Mouse (Mus musculus): ENCODE data around the gene Tubb4b. TPM values are rescaled to one million over a fixed set of nuclear protein-coding genes. Genes with fewer than 3 reads are reported as not detected.
A peak's percentile ranks its signal among the peaks of the same experiment; 100 is the strongest.

The Tubb4b gene
- total and polyA plus RNA-seq, 3 experiments: 183 to 1,037 (median 979) TPM

DNA sequence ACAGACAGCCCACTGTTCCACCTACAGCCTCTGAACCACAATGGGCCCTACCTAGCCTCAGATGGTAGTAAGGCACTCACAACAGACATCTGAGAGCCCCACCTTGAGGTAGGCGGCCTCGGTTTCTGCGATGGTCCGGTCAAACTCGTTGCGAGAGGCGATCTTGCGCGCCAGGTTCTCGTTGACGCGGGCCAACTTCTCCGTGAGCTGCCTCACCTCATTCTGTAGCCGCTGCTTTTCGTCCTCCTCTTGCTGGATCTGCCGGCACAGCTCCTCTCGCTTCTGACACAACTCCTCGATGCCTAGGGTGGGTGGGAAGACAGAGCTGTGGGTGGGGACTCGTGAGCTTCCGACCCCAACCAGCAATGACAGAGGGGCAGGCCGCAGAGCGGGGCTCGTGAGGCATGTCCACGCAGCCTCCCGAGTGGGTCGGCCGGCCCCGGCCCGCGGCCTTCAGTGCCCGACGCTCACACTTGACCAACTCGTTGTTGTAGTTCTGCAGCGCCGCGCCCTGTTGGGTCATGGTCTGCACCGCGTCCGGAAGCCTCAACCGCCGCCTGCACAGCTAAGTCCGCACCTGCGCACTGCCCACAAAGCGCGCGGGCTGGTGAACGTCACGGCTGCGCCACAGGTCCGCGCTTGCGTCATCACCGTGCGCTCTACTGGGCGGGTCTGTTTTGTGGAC is 47.5 kb upstream of the Tubb4b start, which contains the start of the genes Ssna1 and Anapc2:
Gene Ssna1 (minus strand): TSS at position 612 of the 685 bp plus-strand sequence.
Gene Anapc2 (plus strand): TSS at position 652 of the 685 bp plus-strand sequence.
- H3K4me3 ChIP-seq (ENCODE audit: control insufficient read depth in 1 of 2, insufficient read depth in 1 of 2, low read depth in 2 of 2, low read length in 2 of 2): peak within 1 kb of the TSS; percentile 76 to 87
- DNase-seq (ENCODE audit: low read depth, low spot score): peak; percentile 98
- H3K27ac ChIP-seq (ENCODE audit: control insufficient read depth, low read depth, low read length): peak within 1 kb of the TSS; percentile 60
- peaks cover 5 to 26% of the 10 kb centered on the region in 2 experiments for H3K4me1 ChIP-seq (ENCODE audit: control insufficient read depth in 1 of 2, insufficient read depth in 2 of 2, low read length in 2 of 2)
- H3K27me3 ChIP-seq (ENCODE audit: control insufficient read depth in 1 of 2, insufficient read depth in 2 of 2, low read length in 2 of 2): no peaks in the 10 kb centered on the region
- H3K9ac ChIP-seq (ENCODE audit: control insufficient read depth, low read depth, low read length, poor library complexity, severe bottlenecking): peak within 1 kb of the TSS; percentile 84
- no peaks in the 10 kb centered on the region for H3K9me3 ChIP-seq (replicated peaks; ENCODE audit: insufficient read depth, low read length)
- peaks cover 36% of the 10 kb centered on the region for H3K79me2 ChIP-seq (ENCODE audit: control insufficient read depth, insufficient read depth, low read length, poor library complexity)
- peaks cover 1 to 26% of the 10 kb centered on the region in 2 experiments for H3K36me3 ChIP-seq (ENCODE audit: control insufficient read depth in 1 of 2, insufficient read depth in 2 of 2, low read length in 2 of 2)
- TF ChIP-seq POLR2A (IDR thresholded peaks at IDR 0.05; ENCODE audit: control insufficient read depth in 1 of 2, insufficient read depth in 1 of 2, low read depth in 1 of 2, low read length in 2 of 2, poor library complexity in 1 of 2) (peak; percentile 67 to 89), POLR2AphosphoS5 (IDR thresholded peaks at IDR 0.05; ENCODE audit: borderline replicate concordance, low read depth, low read length) (no peak), JUND (IDR thresholded peaks at IDR 0.05; ENCODE audit: low read depth, low read length) (no peak), TBP (IDR thresholded peaks at IDR 0.05; ENCODE audit: low read depth, low read length) (no peak), NRF1 (IDR thresholded peaks at IDR 0.05; ENCODE audit: insufficient read depth, low read depth, low read length, poor library complexity, severe bottlenecking) (peak; percentile 87), USF2 (IDR thresholded peaks at IDR 0.05; ENCODE audit: borderline replicate concordance in 1 of 2, insufficient read depth in 1 of 2, low read depth in 1 of 2, low read length in 2 of 2) (no peak), RCOR1 (IDR thresholded peaks at IDR 0.05; ENCODE audit: low read depth, low read length) (no peak), HCFC1 (IDR thresholded peaks at IDR 0.05; ENCODE audit: low read depth, low read length) (peak; percentile 93), MEF2A (IDR thresholded peaks at IDR 0.05; ENCODE audit: extremely low read depth, insufficient replicate concordance, low read depth, low read length, poor library complexity, severe bottlenecking) (no peak), GABPA (IDR thresholded peaks at IDR 0.05; ENCODE audit: low read depth, low read length) (0 out of 2 replicates have a peak, but pooled peaks have one; percentile 25), MYB (IDR thresholded peaks at IDR 0.05; ENCODE audit: low read depth, low read length) (peak; percentile 63), SMC3 (IDR thresholded peaks at IDR 0.05; ENCODE audit: low read depth, low read length) (no peak), BHLHE40 (IDR thresholded peaks at IDR 0.05; ENCODE audit: borderline replicate concordance, low read depth, low read length) (no peak), ZKSCAN1 (IDR thresholded peaks at IDR 0.05; ENCODE audit: low read depth, low read length) (no peak), SIN3A (IDR thresholded peaks at IDR 0.05; ENCODE audit: low read length) (peak; percentile 97), MYC (IDR thresholded peaks at IDR 0.05; ENCODE audit: low read depth, low read length) (no peak), ETS1 (IDR thresholded peaks at IDR 0.05; ENCODE audit: low read depth, low read length) (peak; percentile 59; the same call in 1 of the 2 replicates), USF1 (IDR thresholded peaks at IDR 0.05; ENCODE audit: low read depth, low read length) (0 out of 2 replicates have a peak, but pooled peaks have one; percentile 25), NELFE (IDR thresholded peaks at IDR 0.05; ENCODE audit: low read depth, low read length) (peak; percentile 85), MAFK (IDR thresholded peaks at IDR 0.05; ENCODE audit: borderline replicate concordance, low read depth, low read length) (no peak), ZNF384 (IDR thresholded peaks at IDR 0.05; ENCODE audit: low read depth, low read length) (no peak), CTCF (IDR thresholded peaks at IDR 0.05 in 2 of 3, conservative IDR thresholded peaks at IDR 0.05 in 1 of 3; ENCODE audit: control insufficient read depth in 1 of 3, insufficient read depth in 1 of 3, low read depth in 2 of 3, low read length in 3 of 3, poor library complexity in 1 of 3, severe bottlenecking in 1 of 3) (peak in 2 of 3 experiments; percentile 21 to 24; a peak in 3 of 6 replicates), GATA1 (IDR thresholded peaks at IDR 0.05; ENCODE audit: low read depth, low read length) (no peak), ZC3H11A (IDR thresholded peaks at IDR 0.05; ENCODE audit: low read depth, low read length) (0 out of 2 replicates have a peak, but pooled peaks have one; percentile 8), KAT2A (conservative IDR thresholded peaks at IDR 0.05; ENCODE audit: low read depth, low read length) (no peak; the same call in 1 of the 2 replicates), E2F4 (IDR thresholded peaks at IDR 0.05; ENCODE audit: borderline replicate concordance, low read depth, low read length) (no peak; the same call in 1 of the 2 replicates), POLR2AphosphoS2 (IDR thresholded peaks at IDR 0.05; ENCODE audit: low read length) (peak; percentile 92), CHD2 (IDR thresholded peaks at IDR 0.05; ENCODE audit: low read length) (no peak), MAX (IDR thresholded peaks at IDR 0.05; ENCODE audit: low read length) (peak; percentile 63), MAZ (IDR thresholded peaks at IDR 0.05; ENCODE audit: low read depth, low read length) (no peak), TCF12 (IDR thresholded peaks at IDR 0.05; ENCODE audit: low read depth, low read length) (peak; percentile 59), UBTF (IDR thresholded peaks at IDR 0.05; ENCODE audit: borderline replicate concordance, insufficient read depth, low read depth, low read length) (no peak), RAD21 (IDR thresholded peaks at IDR 0.05; ENCODE audit: low read depth, low read length) (no peak; the same call in 1 of the 2 replicates), ZMIZ1 (IDR thresholded peaks at IDR 0.05; ENCODE audit: low read depth, low read length) (peak; percentile 65; the same call in 1 of the 2 replicates), TAL1 (IDR thresholded peaks at IDR 0.05; ENCODE audit: low read length) (no peak)
